Mouse (Mus musculus) MEL (cell line): ENCODE results near the gene Gm7030. TPM values are rescaled to one million over a fixed set of nuclear protein-coding genes. Genes with fewer than 3 reads are reported as not detected.
"Not testable (repeated sequence)": the region's sequence is repeated elsewhere in the genome, so short reads cannot be mapped to it uniquely, and the experiment has no call there.

Source experiments
- DNase-seq: peaks from one replicate; pipeline ENCODE4 v3.0.0; 2011; ENCODE audit warnings: low read depth, low spot score
- H3K27ac ChIP-seq: 2 replicates; pipeline ENCODE4 v1.5.1; 2012; ENCODE audit warnings: low read depth, mild to moderate bottlenecking, control low read depth, low read length, moderate library complexity; ENCODE audit not compliant: control insufficient read depth
- H3K27me3 ChIP-seq, 2 experiments: fragments of 150-350 bp in 1 of 2; sonication (generic) in 1 of 2; 2 replicates each; pipeline ENCODE4 v1.6.1; 2012; ENCODE audit warnings: low read length in 2 of 2, mild to moderate bottlenecking in 2 of 2, improper control_type of control experiment in 1 of 2, moderate library complexity in 1 of 2; ENCODE audit not compliant: insufficient read depth in 2 of 2, control insufficient read depth in 1 of 2
- H3K36me3 ChIP-seq, 2 experiments: 2 replicates each; pipeline ENCODE4 v1.6.1; 2012 to 2014; ENCODE audit warnings: low read length in 2 of 2, improper control_type of control experiment in 1 of 2, inconsistent platforms in 1 of 2, mild to moderate bottlenecking in 1 of 2; ENCODE audit not compliant: insufficient read depth in 2 of 2, control insufficient read depth in 1 of 2
- H3K4me1 ChIP-seq, 2 experiments: fragments of 150-350 bp in 1 of 2; sonication (generic) in 1 of 2; 2 replicates each; pipeline ENCODE4 v1.6.1; 2012; ENCODE audit warnings: low read length in 2 of 2, improper control_type of control experiment in 1 of 2, mild to moderate bottlenecking in 1 of 2; ENCODE audit not compliant: insufficient read depth in 2 of 2, control insufficient read depth in 1 of 2
- H3K4me3 ChIP-seq, 2 experiments: fragments of 150-350 bp in 1 of 2; sonication (generic) in 1 of 2; 2 replicates each; pipeline ENCODE4 v1.5.1; 2012; ENCODE audit warnings: low read depth in 2 of 2, low read length in 2 of 2, mild to moderate bottlenecking in 2 of 2, moderate library complexity in 2 of 2, control low read depth in 1 of 2, improper control_type of control experiment in 1 of 2; ENCODE audit not compliant: control insufficient read depth in 1 of 2, insufficient read depth in 1 of 2
- H3K79me2 ChIP-seq: 2 replicates; pipeline ENCODE4 v1.6.1; 2012; ENCODE audit warnings: mild to moderate bottlenecking, low read length, moderate library complexity; ENCODE audit not compliant: control insufficient read depth, poor library complexity, insufficient read depth
- H3K9ac ChIP-seq: 2 replicates; pipeline ENCODE4 v1.6.1; 2012; ENCODE audit warnings: low read depth, mild to moderate bottlenecking, control low read depth, low read length, moderate library complexity; ENCODE audit not compliant: control insufficient read depth, poor library complexity, severe bottlenecking
- H3K9me3 ChIP-seq: fragments of 150-350 bp; sonication (generic); replicated peaks from 2 replicates; pipeline ENCODE4 v1.6.1; 2012; ENCODE audit warnings: mild to moderate bottlenecking, low read length, improper control_type of control experiment, moderate library complexity; ENCODE audit not compliant: insufficient read depth
- polyA plus RNA-seq, 2 experiments: library from polyadenylated mRNA; stranded (reverse) in 1 of 2; unstranded in 1 of 2; fragments of >175 nt in 1 of 2; fragments of >200 nt in 1 of 2; gene quantifications; 2 replicates each; pipeline versions ENCODE4 v1.2.1 to v1.2.4; 2012; ENCODE audit warnings: low replicate concordance in 2 of 2, low read depth in 1 of 2; ENCODE audit not compliant: insufficient read length in 2 of 2, insufficient read depth in 1 of 2, missing spikeins in 1 of 2
- total RNA-seq: library from RNA; depleted of rRNA; stranded (reverse); fragments of 300-350 nt; gene quantifications from 2 replicates; pipeline ENCODE4 v1.2.3, GENCODE M21; 2012

Gene Gm7030
- total and polyA plus RNA-seq, 3 experiments = not detected

DNA sequence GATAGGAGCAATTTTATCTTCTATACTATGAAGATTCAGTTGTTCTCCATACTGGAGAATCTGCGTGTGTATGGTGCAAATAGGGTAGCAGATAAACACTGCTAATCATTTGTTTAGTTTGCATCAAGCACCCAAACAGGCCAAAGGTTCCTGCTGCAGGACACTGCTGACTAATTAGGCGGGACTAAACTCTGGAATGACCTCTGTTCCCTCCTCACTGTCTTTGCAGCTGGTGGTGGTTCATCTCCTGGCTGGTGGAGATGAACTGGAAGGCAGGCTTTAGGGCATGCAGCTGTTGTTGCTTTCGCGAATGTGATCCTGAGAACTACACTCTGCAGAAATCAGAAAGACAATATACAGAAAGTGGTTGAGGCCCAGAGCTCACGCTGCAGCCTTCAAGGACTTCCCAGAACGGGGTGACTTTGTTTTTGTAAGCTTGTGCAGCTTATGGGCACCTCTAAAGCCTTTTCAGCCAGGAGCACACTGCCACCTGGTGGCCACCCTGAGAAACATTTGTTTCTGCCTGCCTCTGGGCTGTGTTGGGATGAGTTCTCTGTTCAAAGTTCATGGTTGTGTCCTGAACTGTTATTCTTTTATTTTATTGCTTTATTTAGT lies 15.1 kb downstream of the Gm7030 start:
- H3K4me3 ChIP-seq, DNase-seq: not testable (repeated sequence)

DNA sequence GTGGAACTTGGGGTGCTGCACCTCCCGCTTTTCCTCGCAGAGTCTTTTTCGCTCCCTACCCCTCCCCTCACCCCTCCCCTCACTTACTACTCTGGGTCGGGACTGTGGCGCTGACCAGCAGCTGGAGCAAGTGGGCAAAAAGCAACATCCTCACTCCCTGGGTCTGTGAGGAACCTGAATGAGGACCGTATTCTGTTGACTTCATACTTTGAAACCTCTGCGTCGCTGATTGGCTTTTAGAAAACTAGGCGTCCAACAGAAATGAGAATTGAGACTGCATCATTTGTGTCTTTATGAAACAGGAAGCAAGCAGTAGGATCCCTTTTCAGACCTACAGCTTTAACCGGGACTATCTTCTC lies 17.7 kb downstream of the Gm7030 start:
- H3K36me3 ChIP-seq, H3K79me2 ChIP-seq, H3K27ac ChIP-seq, H3K9me3 ChIP-seq, H3K4me1 ChIP-seq, H3K27me3 ChIP-seq: not testable (repeated sequence)
- DNase-seq = peak; percentile 62
- H3K9ac ChIP-seq = peak overlapping the region; percentile 52; the same call in 1 of the 2 replicates
- H3K4me3 ChIP-seq = peak overlapping the region; percentile 55 to 59; a peak in 3 of 4 replicates

More for the DNA sequence above, 15.1 kb downstream of the Gm7030 start:
- H3K9ac ChIP-seq, H3K79me2 ChIP-seq, H3K27ac ChIP-seq, H3K4me1 ChIP-seq, H3K27me3 ChIP-seq, H3K9me3 ChIP-seq, H3K36me3 ChIP-seq: not testable (repeated sequence)

DNA sequence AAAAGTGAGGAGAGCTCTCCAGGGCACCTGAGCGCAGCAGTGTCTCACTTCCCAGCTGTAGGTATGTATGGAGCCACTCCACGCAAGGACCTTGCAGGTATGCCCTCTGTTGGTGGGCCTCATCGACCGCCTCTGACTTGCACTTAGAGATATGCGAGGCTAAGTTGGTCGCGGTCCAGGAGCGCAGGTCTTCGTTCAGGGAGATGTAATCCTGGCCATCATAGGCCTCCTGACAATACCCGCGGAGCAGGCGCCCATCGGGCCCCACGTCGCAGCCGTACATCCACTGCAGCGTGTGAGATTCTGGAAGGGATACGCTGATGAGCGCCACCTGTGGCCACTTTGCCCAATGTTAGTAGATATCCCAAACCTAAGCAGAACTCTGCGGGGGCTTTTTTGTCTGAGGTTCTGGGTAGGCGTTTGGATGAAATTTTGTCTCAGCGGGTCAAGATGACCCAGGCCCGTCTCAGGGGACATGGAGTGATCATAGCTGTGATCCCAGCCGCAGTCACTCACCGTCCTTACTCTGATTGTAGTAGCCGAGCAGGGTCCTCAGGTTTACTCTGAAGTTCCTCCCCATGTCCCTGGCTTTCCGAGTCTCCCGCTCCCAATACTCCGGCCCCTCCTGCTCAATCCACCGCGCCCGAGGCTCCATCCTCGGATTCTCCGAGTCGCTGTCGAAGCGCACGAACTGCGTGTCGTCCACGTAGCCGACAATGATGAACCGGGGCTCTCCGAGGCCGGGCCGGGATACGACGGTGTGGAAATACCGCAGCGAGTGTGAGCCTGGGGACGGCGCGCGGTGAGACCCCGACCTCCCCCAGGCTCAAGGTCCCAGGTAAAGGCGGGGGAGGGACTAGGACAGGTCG lies 18.4 kb downstream of the Gm7030 start:
- not testable (repeated sequence) for H3K9me3 ChIP-seq, H3K79me2 ChIP-seq, H3K27me3 ChIP-seq, H3K4me1 ChIP-seq, H3K36me3 ChIP-seq, H3K27ac ChIP-seq
- peak; percentile 28 for DNase-seq
- peak overlapping the region; percentile 59 to 72; a peak in 3 of 4 replicates for H3K4me3 ChIP-seq
- H3K9ac ChIP-seq = peak overlapping the region; percentile 64

DNA sequence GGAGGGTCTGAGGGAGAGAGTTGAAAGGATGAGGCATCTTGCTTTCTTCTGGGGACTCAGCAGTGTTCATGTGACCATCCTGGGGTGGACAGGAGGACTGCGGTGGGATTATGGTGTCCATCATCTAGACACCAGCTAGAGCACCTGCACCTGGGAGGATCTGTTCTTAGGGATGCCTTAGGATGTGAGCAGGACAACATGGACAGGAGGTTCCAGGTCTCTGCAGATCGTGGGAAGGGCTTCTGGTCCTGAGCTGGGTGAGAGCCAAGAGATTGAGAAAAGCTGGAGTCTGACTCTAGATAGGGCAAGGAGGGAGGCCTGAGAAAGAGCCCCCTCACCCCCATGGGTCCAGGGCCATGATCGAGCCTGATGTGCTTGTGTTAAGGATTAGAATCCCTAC lies 19.1 kb downstream of the Gm7030 start:
- H3K9ac ChIP-seq = not testable (repeated sequence)

DNA sequence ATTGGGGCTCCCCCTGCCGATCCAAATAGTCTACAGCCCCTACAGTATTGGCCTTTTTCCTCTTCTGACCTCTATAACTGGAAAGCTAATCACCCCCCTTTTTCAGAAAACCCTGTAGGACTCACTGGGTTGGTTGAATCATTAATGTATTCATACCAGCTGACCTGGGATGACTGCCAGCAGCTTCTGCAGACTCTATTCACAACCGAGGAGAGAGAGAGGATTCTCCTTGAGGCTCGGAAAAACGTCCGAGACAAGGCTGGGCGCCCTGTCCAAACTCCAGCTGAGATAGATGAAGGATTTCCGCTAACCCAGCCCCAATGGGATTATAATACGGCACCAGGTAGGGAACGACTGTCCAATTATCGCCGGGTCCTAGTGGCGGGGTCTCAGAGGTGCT lies 27.1 kb downstream of the Gm7030 start:
- not testable (repeated sequence) for H3K9me3 ChIP-seq, H3K79me2 ChIP-seq, H3K27ac ChIP-seq, H3K27me3 ChIP-seq, DNase-seq, H3K9ac ChIP-seq, H3K4me1 ChIP-seq, H3K36me3 ChIP-seq, H3K4me3 ChIP-seq

More for the DNA sequence above, 19.1 kb downstream of the Gm7030 start:
- not testable (repeated sequence) for H3K27ac ChIP-seq, H3K27me3 ChIP-seq, H3K4me3 ChIP-seq, H3K4me1 ChIP-seq, H3K79me2 ChIP-seq, DNase-seq, H3K9me3 ChIP-seq, H3K36me3 ChIP-seq

DNA sequence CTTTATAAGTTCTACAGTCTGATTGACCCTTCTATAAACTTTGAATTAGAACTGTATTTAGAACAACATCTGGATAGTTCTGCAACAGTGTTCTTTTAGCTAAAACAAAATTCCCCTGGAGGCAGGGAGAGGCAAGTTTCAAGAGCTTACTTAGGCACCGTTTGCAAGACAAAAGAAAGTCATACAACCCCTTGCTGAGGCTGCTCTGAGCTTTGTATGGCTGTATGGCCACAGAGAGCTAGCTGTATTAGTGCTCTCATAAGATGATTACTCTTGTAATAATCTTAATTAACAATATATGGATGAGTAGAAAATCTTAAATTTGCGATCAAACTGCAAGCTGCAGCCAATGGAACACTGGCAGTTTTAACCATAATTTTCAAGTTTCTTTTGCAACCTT lies 29.6 kb downstream of the Gm7030 start:
- not testable (repeated sequence) for DNase-seq, H3K79me2 ChIP-seq

More for the DNA sequence above, 29.6 kb downstream of the Gm7030 start:
- not testable (repeated sequence) for H3K4me1 ChIP-seq, H3K9me3 ChIP-seq, H3K27ac ChIP-seq, H3K36me3 ChIP-seq, H3K27me3 ChIP-seq, H3K4me3 ChIP-seq, H3K9ac ChIP-seq
